Mouse (Mus musculus) stomach, postnatal 0 days (tissue): Measurements from ENCODE around the gene Frat1.

Experiments
- CTCF ChIP-seq: IDR thresholded peaks from 2 replicates; pipeline ENCODE4 v1.5.1; 2016; ENCODE audit warnings: antibody characterized with exemption, low read depth, mild to moderate bottlenecking, moderate library complexity
- EP300 ChIP-seq: optimal IDR thresholded peaks from 2 replicates; pipeline ENCODE3; 2016; ENCODE audit warnings: antibody characterized with exemption

DNA sequence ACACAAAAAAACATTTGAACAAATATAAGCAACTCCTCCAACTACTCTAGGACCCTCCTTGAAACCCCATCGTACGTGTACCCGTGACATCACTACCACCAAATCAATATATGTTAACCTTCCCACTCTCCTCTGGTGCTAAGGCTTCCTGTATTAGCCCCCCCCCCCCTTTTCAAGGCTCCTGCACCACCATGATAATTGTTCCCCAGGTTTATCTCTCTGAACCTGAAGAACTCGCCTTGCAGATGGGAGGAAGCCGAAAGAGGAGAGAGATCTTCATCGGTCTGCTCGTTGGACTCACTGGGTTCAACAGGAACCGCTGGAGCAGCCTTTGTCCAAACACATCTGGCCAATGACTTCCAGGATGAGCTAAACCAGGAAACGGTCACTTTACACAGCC is 22.3 kb upstream of the Frat1 start:
- TF ChIP-seq EP300 (no peak), CTCF (no peak)
